Mouse (Mus musculus) megakaryocyte, embryonic 14.5 days (primary cell): Measurements from ENCODE around the gene Rffl.
"Not testable (repeated sequence)": the region's sequence is repeated elsewhere in the genome, so short reads cannot be mapped to it uniquely, and the experiment has no call there.

Source experiments
- FLI1 ChIP-seq: IDR thresholded peaks from 2 replicates; pipeline ENCODE4 v1.6.1; 2012; ENCODE audit warnings: low read length, inconsistent platforms, mixed read lengths
- GATA1 ChIP-seq: IDR thresholded peaks from 3 replicates; pipeline ENCODE4 v1.6.1; 2012; ENCODE audit warnings: mixed read lengths, low read length, inconsistent platforms, borderline replicate concordance

DNA sequence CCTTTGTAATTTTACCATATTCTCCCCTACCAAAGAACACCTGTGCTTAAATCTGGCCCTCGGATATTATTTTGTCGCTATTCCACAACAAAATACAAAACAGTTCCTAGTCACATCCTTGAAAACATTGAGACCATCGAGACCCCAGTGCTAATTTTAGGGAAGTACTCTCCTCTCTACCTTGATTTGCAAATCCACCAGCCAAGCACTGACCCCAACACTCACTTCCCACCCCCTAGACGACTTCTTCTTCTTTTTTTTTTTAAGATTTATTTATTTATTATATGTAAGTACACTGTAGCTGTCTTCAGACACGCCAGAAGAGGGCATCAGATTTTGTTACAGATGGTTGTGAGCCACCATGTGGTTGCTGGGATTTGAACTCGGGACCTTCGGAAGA, 36.7 kb downstream of the Rffl start:
- not testable (repeated sequence) for TF ChIP-seq GATA1, FLI1
